Mouse (Mus musculus): ENCODE results near the gene Pde9a. TPM values are rescaled to one million over a fixed set of nuclear protein-coding genes. Genes with fewer than 3 reads are reported as not detected.

Gene Pde9a
- polyA plus RNA-seq, 1 experiment from 2014 or later = 61.0 TPM

- WGBS = 40% methylated on average over 3 of the region's 3 CpGs
- H3K9me3 ChIP-seq (ENCODE audit: control insufficient read depth, low read length) = no peaks in the 10 kb centered on the region
- H3K27ac ChIP-seq (ENCODE audit: low read depth) = peak overlapping the region; percentile 96
- no peaks in the 10 kb centered on the region for H3K27me3 ChIP-seq (replicated peaks; ENCODE audit: control insufficient read depth, insufficient read depth, low read length)
- ATAC-seq (replicated peaks; ENCODE audit: low FRiP score, low TSS enrichment, low read depth) (peak; percentile 51), DNase-seq (ENCODE audit: low spot score) (no peak)
- H3K4me2 ChIP-seq (ENCODE audit: low read length) = no peak overlapping the region
- peaks cover 26% of the 10 kb centered on the region for H3K36me3 ChIP-seq (ENCODE audit: control insufficient read depth, insufficient read depth, low read length)
- peaks cover 58% of the 10 kb centered on the region for H3K4me1 ChIP-seq (replicated peaks; ENCODE audit: control insufficient read depth, insufficient read depth, low read length)
- no peak overlapping the region for H3K4me3 ChIP-seq (ENCODE audit: low read depth, low read length)
- 0 out of 2 replicates have a peak overlapping the region, but pooled peaks have one; percentile 8 for H3K9ac ChIP-seq (ENCODE audit: low read length)
Observed at GRCm38 (mm10) chr17:31453476-31453875, 67.5 kb downstream of the Pde9a start.

DNA sequence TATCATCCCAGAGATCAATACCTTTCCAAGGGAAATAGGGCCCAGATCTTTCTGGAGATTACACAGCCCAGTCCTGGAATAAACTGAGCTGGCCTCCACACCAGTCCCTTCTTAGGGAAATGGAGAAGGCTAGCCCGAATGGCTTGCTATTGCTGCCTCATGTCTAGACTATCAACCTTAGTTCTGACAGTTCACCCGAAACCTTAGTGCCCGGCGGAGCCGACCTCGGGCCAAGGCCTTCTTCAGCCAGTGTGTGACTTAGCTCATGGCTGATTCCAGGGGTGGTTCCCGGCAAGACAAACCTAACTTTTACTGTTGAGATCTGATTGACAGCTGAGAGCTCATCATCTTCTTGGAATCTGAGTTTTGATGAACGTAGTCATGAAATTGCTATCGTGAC lies 68.0 kb downstream of the Pde9a start:
- H3K27me3 ChIP-seq (replicated peaks; ENCODE audit: control insufficient read depth, insufficient read depth, low read length) = no peaks in the 10 kb centered on the region
- H3K9me3 ChIP-seq (ENCODE audit: control insufficient read depth, low read length) = no peaks in the 10 kb centered on the region
- H3K36me3 ChIP-seq (ENCODE audit: control insufficient read depth, insufficient read depth, low read length) = peaks cover 27% of the 10 kb centered on the region
- H3K27ac ChIP-seq (ENCODE audit: low read depth) = peak overlapping the region; percentile 96
- no peak overlapping the region for H3K4me3 ChIP-seq (ENCODE audit: low read depth, low read length)
- no peak overlapping the region for H3K4me2 ChIP-seq (ENCODE audit: low read length)
- 41% methylated on average over 9 of the region's 9 CpGs for WGBS
- no peak for DNase-seq (ENCODE audit: low spot score)
- H3K4me1 ChIP-seq (replicated peaks; ENCODE audit: control insufficient read depth, insufficient read depth, low read length) = peaks cover 58% of the 10 kb centered on the region
- no peak for ATAC-seq (replicated peaks; ENCODE audit: low FRiP score, low TSS enrichment, low read depth)
- H3K9ac ChIP-seq (ENCODE audit: low read length) = 0 out of 2 replicates have a peak overlapping the region, but pooled peaks have one; percentile 8

- DNase-seq (ENCODE audit: low spot score) (no peak), ATAC-seq (replicated peaks; ENCODE audit: low FRiP score, low TSS enrichment, low read depth) (no peak)
- peak overlapping the region; percentile 39 for H3K27ac ChIP-seq (ENCODE audit: low read depth)
- no peak overlapping the region for H3K4me3 ChIP-seq (ENCODE audit: low read depth, low read length)
- no peak overlapping the region for H3K9ac ChIP-seq (ENCODE audit: low read length)
- peaks cover 48% of the 10 kb centered on the region for H3K36me3 ChIP-seq (ENCODE audit: control insufficient read depth, insufficient read depth, low read length)
- WGBS = 51% methylated on average over 18 of the region's 18 CpGs
- H3K9me3 ChIP-seq (ENCODE audit: control insufficient read depth, low read length) = no peaks in the 10 kb centered on the region
- no peak overlapping the region for H3K4me2 ChIP-seq (ENCODE audit: low read length)
- no peaks in the 10 kb centered on the region for H3K27me3 ChIP-seq (replicated peaks; ENCODE audit: control insufficient read depth, insufficient read depth, low read length)
- H3K4me1 ChIP-seq (replicated peaks; ENCODE audit: control insufficient read depth, insufficient read depth, low read length) = peaks cover 39% of the 10 kb centered on the region
Observed at GRCm38 (mm10) chr17:31456723-31457567, 70.9 kb downstream of the Pde9a start.

GRCm38 (mm10) chr17:31460416-31460815 lies 74.4 kb downstream of the Pde9a start:
- no peak for ATAC-seq (replicated peaks; ENCODE audit: low FRiP score, low TSS enrichment, low read depth)
- WGBS = 69% methylated on average over 4 of the region's 4 CpGs
- DNase-seq (ENCODE audit: low spot score) = no peak
- no peak overlapping the region for H3K9ac ChIP-seq (ENCODE audit: low read length)
- no peak overlapping the region for H3K27ac ChIP-seq (ENCODE audit: low read depth)
- H3K4me2 ChIP-seq (ENCODE audit: low read length) = no peak overlapping the region
- H3K4me3 ChIP-seq (ENCODE audit: low read depth, low read length) = no peak overlapping the region
- H3K9me3 ChIP-seq (ENCODE audit: control insufficient read depth, low read length) = no peaks in the 10 kb centered on the region
- peaks cover 15% of the 10 kb centered on the region for H3K4me1 ChIP-seq (replicated peaks; ENCODE audit: control insufficient read depth, insufficient read depth, low read length)
- no peaks in the 10 kb centered on the region for H3K27me3 ChIP-seq (replicated peaks; ENCODE audit: control insufficient read depth, insufficient read depth, low read length)
- peaks cover 69% of the 10 kb centered on the region for H3K36me3 ChIP-seq (ENCODE audit: control insufficient read depth, insufficient read depth, low read length)

DNA sequence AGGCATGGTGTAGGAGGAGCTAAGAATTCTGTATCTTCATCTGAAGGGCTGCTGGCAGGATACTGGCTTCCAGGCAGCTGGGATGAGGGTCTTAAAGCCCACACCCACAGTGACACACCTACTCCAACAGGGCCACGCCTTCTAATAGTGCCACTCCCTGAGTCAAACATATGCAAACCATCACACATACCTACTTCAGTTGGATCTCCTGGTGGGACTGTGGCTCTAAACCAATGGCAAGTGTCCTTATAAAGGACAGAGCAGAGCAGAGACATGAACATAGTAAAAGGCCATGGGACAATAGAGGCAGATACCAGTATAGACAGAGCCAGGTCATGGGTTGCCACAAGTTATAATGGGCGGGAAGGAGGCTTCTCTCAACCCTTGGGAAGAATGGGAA lies 76.5 kb downstream of the Pde9a start:
- Histone ChIP-seq H3K36me3 (ENCODE audit: control insufficient read depth, insufficient read depth, low read length) (peaks cover 79% of the 10 kb centered on the region), H3K4me3 (ENCODE audit: low read depth, low read length) (no peak overlapping the region), H3K27ac (ENCODE audit: low read depth) (no peak overlapping the region), H3K4me2 (ENCODE audit: low read length) (no peak overlapping the region), H3K27me3 (replicated peaks; ENCODE audit: control insufficient read depth, insufficient read depth, low read length) (no peaks in the 10 kb centered on the region), H3K9me3 (ENCODE audit: control insufficient read depth, low read length) (no peaks in the 10 kb centered on the region), H3K4me1 (replicated peaks; ENCODE audit: control insufficient read depth, insufficient read depth, low read length) (peaks cover 3% of the 10 kb centered on the region), H3K9ac (ENCODE audit: low read length) (no peak overlapping the region)
- DNase-seq (ENCODE audit: low spot score) (no peak), ATAC-seq (replicated peaks; ENCODE audit: low FRiP score, low TSS enrichment, low read depth) (no peak)
- WGBS = 87% methylated on average over 2 of the region's 2 CpGs

- no peaks in the 10 kb centered on the region for H3K4me1 ChIP-seq (replicated peaks; ENCODE audit: control insufficient read depth, insufficient read depth, low read length)
- no peak overlapping the region for H3K4me3 ChIP-seq (ENCODE audit: low read depth, low read length)
- WGBS = 84% methylated on average over 3 of the region's 3 CpGs
- H3K9ac ChIP-seq (ENCODE audit: low read length) = no peak overlapping the region
- no peak for DNase-seq (ENCODE audit: low spot score)
- no peaks in the 10 kb centered on the region for H3K9me3 ChIP-seq (ENCODE audit: control insufficient read depth, low read length)
- no peak for ATAC-seq (replicated peaks; ENCODE audit: low FRiP score, low TSS enrichment, low read depth)
- H3K36me3 ChIP-seq (ENCODE audit: control insufficient read depth, insufficient read depth, low read length) = peaks cover 86% of the 10 kb centered on the region
- H3K27ac ChIP-seq (ENCODE audit: low read depth) = no peak overlapping the region
- no peak overlapping the region for H3K4me2 ChIP-seq (ENCODE audit: low read length)
- no peaks in the 10 kb centered on the region for H3K27me3 ChIP-seq (replicated peaks; ENCODE audit: control insufficient read depth, insufficient read depth, low read length)
Observed at GRCm38 (mm10) chr17:31466854-31467253, 80.8 kb downstream of the Pde9a start.

- WGBS = 69% methylated on average over 5 of the region's 5 CpGs
- Histone ChIP-seq H3K36me3 (ENCODE audit: control insufficient read depth, insufficient read depth, low read length) (peaks cover 83% of the 10 kb centered on the region), H3K9ac (ENCODE audit: low read length) (no peak overlapping the region), H3K4me3 (ENCODE audit: low read depth, low read length) (no peak overlapping the region), H3K4me1 (replicated peaks; ENCODE audit: control insufficient read depth, insufficient read depth, low read length) (no peaks in the 10 kb centered on the region), H3K27ac (ENCODE audit: low read depth) (no peak overlapping the region), H3K4me2 (ENCODE audit: low read length) (no peak overlapping the region), H3K27me3 (replicated peaks; ENCODE audit: control insufficient read depth, insufficient read depth, low read length) (no peaks in the 10 kb centered on the region), H3K9me3 (ENCODE audit: control insufficient read depth, low read length) (no peaks in the 10 kb centered on the region)
- no peak for ATAC-seq (replicated peaks; ENCODE audit: low FRiP score, low TSS enrichment, low read depth)
- DNase-seq (ENCODE audit: low spot score) = no peak
Observed at GRCm38 (mm10) chr17:31468496-31468895, 82.5 kb downstream of the Pde9a start.

- Histone ChIP-seq H3K36me3 (ENCODE audit: control insufficient read depth, insufficient read depth, low read length) (peaks cover 93% of the 10 kb centered on the region), H3K4me1 (replicated peaks; ENCODE audit: control insufficient read depth, insufficient read depth, low read length) (no peaks in the 10 kb centered on the region), H3K9me3 (ENCODE audit: control insufficient read depth, low read length) (no peaks in the 10 kb centered on the region), H3K4me3 (ENCODE audit: low read depth, low read length) (no peak overlapping the region), H3K4me2 (ENCODE audit: low read length) (no peak overlapping the region), H3K9ac (ENCODE audit: low read length) (no peak overlapping the region), H3K27me3 (replicated peaks; ENCODE audit: control insufficient read depth, insufficient read depth, low read length) (no peaks in the 10 kb centered on the region), H3K27ac (ENCODE audit: low read depth) (no peak overlapping the region)
- ATAC-seq (replicated peaks; ENCODE audit: low FRiP score, low TSS enrichment, low read depth) (no peak), DNase-seq (ENCODE audit: low spot score) (no peak)
- 87% methylated on average over 5 of the region's 5 CpGs for WGBS
Observed at GRCm38 (mm10) chr17:31470766-31471418, 84.9 kb downstream of the Pde9a start.
